Mouse (Mus musculus) megakaryocyte-erythroid progenitor cell, adult 5 weeks (primary cell): Measurements from ENCODE around the gene Dusp5. TPM values are rescaled to one million over a fixed set of nuclear protein-coding genes. Genes with fewer than 3 reads are reported as not detected.

ENCODE experiments used
- polyA plus RNA-seq: library from polyadenylated mRNA; stranded (reverse); fragments of >175 nt; gene quantifications from 2 replicates; pipeline ENCODE4 v1.2.3, GENCODE M21; 2012

Gene Dusp5
- 35.0 and 42.2 TPM in 2 replicates for polyA plus RNA-seq

DNA sequence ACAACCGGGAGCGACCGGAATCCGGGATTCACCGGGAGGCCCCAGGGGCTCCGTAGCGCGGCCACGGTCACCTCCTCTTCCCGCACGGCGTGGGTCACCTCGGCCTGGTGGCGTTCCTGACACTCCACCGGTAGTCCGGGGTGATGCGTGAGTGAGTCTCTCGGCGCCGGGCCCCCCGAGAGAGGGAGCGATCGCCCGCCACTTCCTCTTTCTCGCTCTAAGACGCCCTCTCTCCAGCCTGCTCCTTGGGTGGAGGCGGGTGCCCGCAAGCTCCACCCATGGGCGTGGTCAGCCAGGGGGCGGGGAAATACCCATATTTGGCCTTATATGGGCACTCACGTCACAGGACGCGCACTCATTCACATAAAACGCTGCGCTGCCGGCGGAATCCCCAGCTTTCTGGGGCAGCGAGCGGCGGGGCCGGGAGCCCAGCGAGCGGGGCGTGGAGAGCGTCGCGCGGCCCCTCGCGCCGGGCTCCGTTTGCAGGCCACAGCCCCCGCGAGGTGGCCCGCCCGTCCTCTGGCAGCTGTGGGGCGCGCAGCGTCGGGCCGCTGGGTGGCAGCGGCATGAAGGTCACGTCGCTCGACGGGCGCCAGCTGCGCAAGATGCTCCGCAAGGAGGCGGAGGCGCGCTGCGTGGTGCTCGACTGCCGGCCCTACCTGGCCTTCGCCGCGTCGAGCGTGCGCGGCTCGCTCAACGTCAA is at the start of gene Dusp5:
Gene Dusp5, plus strand, starts transcription at position 358 of the 703 bp plus-strand sequence.

DNA sequence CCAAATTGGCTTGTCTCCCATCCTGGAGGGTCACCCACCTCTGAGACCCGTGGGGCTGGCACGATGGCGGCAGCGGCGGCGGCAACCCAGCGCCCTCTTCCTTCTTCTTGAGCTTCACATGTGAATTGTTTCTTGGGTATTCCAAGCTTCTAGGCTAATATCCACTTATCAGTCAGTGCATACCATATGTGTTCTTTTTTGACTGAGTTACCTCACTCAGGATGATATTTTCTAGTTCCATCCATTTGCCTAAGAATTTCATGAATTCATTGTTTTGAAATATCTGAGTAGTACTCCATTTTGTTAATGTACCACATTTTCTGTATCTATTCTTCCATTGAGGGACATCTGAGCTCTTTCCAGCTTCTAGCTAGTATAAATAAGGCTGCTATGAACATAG is 60.1 kb downstream of the Dusp5 start, which contains the start of gene Nutf2-ps1:
Gene Nutf2-ps1, minus strand, starts transcription at position 101 of the 400 bp plus-strand sequence.

Other genes starting within 250 kb of the Dusp5 start
- gene Mxi1, start 218.6 kb upstream of the Dusp5 start, polyA plus RNA-seq: 55.0 and 64.4 TPM in 2 replicates
- not detected in 2 replicates for gene Gm10197, start 157.3 kb upstream of the Dusp5 start, polyA plus RNA-seq
- 131 and 158 TPM in 2 replicates for gene Smndc1, start 138.5 kb upstream of the Dusp5 start, polyA plus RNA-seq
- 151 and 152 TPM in 2 replicates for gene Nutf2-ps1, start 60.0 kb downstream of the Dusp5 start, polyA plus RNA-seq
- gene Smc3, start 71.3 kb downstream of the Dusp5 start, polyA plus RNA-seq: 30.1 and 38.2 TPM in 2 replicates
- gene Rbm20, start 148.2 kb downstream of the Dusp5 start, polyA plus RNA-seq: 0.23 and 0.28 TPM in 2 replicates